Mouse (Mus musculus) CH12.LX (cell line): ENCODE measurements at regions not wholly inside any gene's neighbourhood (a gene's known extent, or its start where the extent isn't known, plus 50 kb on each side); places are given as distances from the start of the nearest gene placed in this dataset.

Experiments used
- DNase-seq: peaks from one replicate; pipeline ENCODE4 v3.0.0-alpha.2; 2013; ENCODE audit errors: extremely low read depth
- H3K27ac ChIP-seq: 2 replicates; pipeline ENCODE4 v1.5.1; 2012; ENCODE audit warnings: low read depth, mild to moderate bottlenecking, control low read depth, moderate library complexity; ENCODE audit not compliant: insufficient read depth
- H3K27me3 ChIP-seq: replicated peaks from 2 replicates; pipeline ENCODE3; 2012; ENCODE audit warnings: inconsistent platforms
- H3K36me3 ChIP-seq, 2 experiments: replicated peaks in 1 of 2; 2 replicates each; pipeline versions ENCODE3 to v1.6.1; 2012; ENCODE audit warnings: inconsistent platforms in 1 of 2, low read length in 1 of 2, mild to moderate bottlenecking in 1 of 2, mixed read lengths in 1 of 2, moderate library complexity in 1 of 2; ENCODE audit not compliant: control insufficient read depth in 1 of 2, insufficient read depth in 1 of 2
- H3K4me1 ChIP-seq, 2 experiments: 2 replicates each; pipeline ENCODE4 v1.6.1; 2012; ENCODE audit warnings: inconsistent platforms in 1 of 2, moderate library complexity in 1 of 2; ENCODE audit not compliant: insufficient read depth in 2 of 2, control insufficient read depth in 1 of 2
- H3K4me2 ChIP-seq: 2 replicates; pipeline ENCODE4 v1.6.1; 2012; ENCODE audit warnings: low read depth, mild to moderate bottlenecking, control low read depth; ENCODE audit not compliant: poor library complexity, insufficient read depth, severe bottlenecking
- H3K4me3 ChIP-seq, 3 experiments: fragments of 150-350 bp in 1 of 3; sonication (generic) in 1 of 3; replicated peaks in 1 of 3; 2 replicates each; pipeline versions ENCODE3 to v1.5.1; 2011 to 2012; ENCODE audit warnings: low read depth in 2 of 3, low read length in 2 of 3, mild to moderate bottlenecking in 2 of 3, moderate library complexity in 2 of 3, control low read depth in 1 of 3, improper control_type of control experiment in 1 of 3, inconsistent platforms in 1 of 3, mixed read lengths in 1 of 3; ENCODE audit not compliant: poor library complexity in 1 of 3
- H3K79me2 ChIP-seq: replicated peaks from 2 replicates; pipeline ENCODE4 v1.6.1; 2012; ENCODE audit warnings: mild to moderate bottlenecking, moderate library complexity; ENCODE audit not compliant: control insufficient read depth, poor library complexity, insufficient read depth, severe bottlenecking; ENCODE audit errors: extremely low read depth
- H3K9ac ChIP-seq: 2 replicates; pipeline ENCODE4 v1.6.1; 2012; ENCODE audit warnings: low read depth, mild to moderate bottlenecking, control low read depth, moderate library complexity; ENCODE audit not compliant: insufficient read depth
- H3K9me3 ChIP-seq: replicated peaks from 2 replicates; pipeline ENCODE3; 2012; ENCODE audit warnings: low read length, inconsistent platforms, mixed read lengths
- BHLHE40 ChIP-seq: IDR thresholded peaks from 2 replicates; pipeline ENCODE4 v1.6.1; 2011; ENCODE audit warnings: mild to moderate bottlenecking, low read depth, low read length, improper control_type of control experiment
- CHD2 ChIP-seq: IDR thresholded peaks from 2 replicates; pipeline ENCODE4 v1.6.1; 2011; ENCODE audit warnings: low read length, improper control_type of control experiment
- E2F4 ChIP-seq: IDR thresholded peaks from 2 replicates; pipeline ENCODE4 v1.6.1; 2011; ENCODE audit warnings: low read depth, low read length, improper control_type of control experiment; ENCODE audit not compliant: insufficient replicate concordance
- EP300 ChIP-seq: IDR thresholded peaks from 2 replicates; pipeline ENCODE4 v1.6.1; 2011; ENCODE audit warnings: low read length, improper control_type of control experiment
- ETS1 ChIP-seq: conservative IDR thresholded peaks from 2 replicates; pipeline ENCODE4 v1.6.1; 2012; ENCODE audit warnings: low read depth, mild to moderate bottlenecking, inconsistent platforms, low read length, improper control_type of control experiment, moderate library complexity
- GABPA ChIP-seq: IDR thresholded peaks from 2 replicates; pipeline ENCODE4 v1.6.1; 2012; ENCODE audit warnings: low read depth, low read length, improper control_type of control experiment, inconsistent platforms; ENCODE audit not compliant: insufficient replicate concordance
- HCFC1 ChIP-seq: IDR thresholded peaks from 2 replicates; pipeline ENCODE4 v1.6.1; 2012; ENCODE audit warnings: low read depth, mild to moderate bottlenecking, inconsistent platforms, low read length, improper control_type of control experiment
- JUN ChIP-seq: IDR thresholded peaks from 2 replicates; pipeline ENCODE4 v1.6.1; 2011; ENCODE audit warnings: low read depth, mild to moderate bottlenecking, low read length, improper control_type of control experiment, moderate library complexity; ENCODE audit not compliant: insufficient read depth
- JUND ChIP-seq: conservative IDR thresholded peaks from 2 replicates; pipeline ENCODE4 v1.6.1; 2011; ENCODE audit warnings: low read depth, low read length, improper control_type of control experiment
- MAFK ChIP-seq: IDR thresholded peaks from 2 replicates; pipeline ENCODE4 v1.6.1; 2011; ENCODE audit warnings: low read length, improper control_type of control experiment; ENCODE audit not compliant: insufficient replicate concordance
- MAZ ChIP-seq: IDR thresholded peaks from 2 replicates; pipeline ENCODE4 v1.6.1; 2012; ENCODE audit warnings: low read depth, mild to moderate bottlenecking, inconsistent platforms, low read length, improper control_type of control experiment, moderate library complexity
- MEF2A ChIP-seq: IDR thresholded peaks from 2 replicates; pipeline ENCODE4 v1.6.1; 2014; ENCODE audit warnings: low read depth, mild to moderate bottlenecking, inconsistent platforms, low read length, improper control_type of control experiment, borderline replicate concordance
- MXI1 ChIP-seq: IDR thresholded peaks from 2 replicates; pipeline ENCODE4 v1.6.1; 2011; ENCODE audit warnings: mild to moderate bottlenecking, low read depth, low read length, improper control_type of control experiment
- NELFE ChIP-seq: IDR thresholded peaks from 2 replicates; pipeline ENCODE4 v1.6.1; 2011; ENCODE audit warnings: low read depth, low read length, improper control_type of control experiment
- PAX5 ChIP-seq: IDR thresholded peaks from 2 replicates; pipeline ENCODE4 v1.6.1; 2012; ENCODE audit warnings: low read length, inconsistent platforms, mixed read lengths
- POLR2A ChIP-seq: IDR thresholded peaks from 2 replicates; pipeline ENCODE4 v1.6.1; 2011; ENCODE audit warnings: low read depth, mild to moderate bottlenecking, improper control_type of control experiment, low read length
- RCOR1 ChIP-seq: conservative IDR thresholded peaks from 2 replicates; pipeline ENCODE4 v1.6.1; 2012; ENCODE audit warnings: low read depth, mild to moderate bottlenecking, inconsistent platforms, low read length, improper control_type of control experiment
- SIN3A ChIP-seq: IDR thresholded peaks from 2 replicates; pipeline ENCODE4 v1.6.1; 2012; ENCODE audit warnings: low read length, improper control_type of control experiment, inconsistent platforms
- TBP ChIP-seq: conservative IDR thresholded peaks from 2 replicates; pipeline ENCODE4 v1.6.1; 2011; ENCODE audit warnings: low read depth, low read length, improper control_type of control experiment
- TCF12 ChIP-seq: IDR thresholded peaks from 2 replicates; pipeline ENCODE4 v1.6.1; 2014; ENCODE audit warnings: low read depth, mild to moderate bottlenecking, inconsistent platforms, low read length, improper control_type of control experiment
- ZC3H11A ChIP-seq: IDR thresholded peaks from 2 replicates; pipeline ENCODE4 v1.6.1; 2012; ENCODE audit warnings: low read depth, mild to moderate bottlenecking, inconsistent platforms, low read length, improper control_type of control experiment
- ZKSCAN1 ChIP-seq: IDR thresholded peaks from 2 replicates; pipeline ENCODE4 v1.6.1; 2012; ENCODE audit warnings: low read depth, inconsistent platforms, low read length, improper control_type of control experiment, borderline replicate concordance
- ZNF384 ChIP-seq: IDR thresholded peaks from 2 replicates; pipeline ENCODE4 v1.6.1; 2012; ENCODE audit warnings: low read depth, low read length, improper control_type of control experiment, inconsistent platforms
- dilution Hi-C: fragments of 300-500 bp; cut with MboI; formaldehyde crosslinking; loops from 2 replicates; pipeline ENCODE4 v1.14.3; 2020; ENCODE audit warnings: low sequenced_read_pairs; ENCODE audit not compliant: extremely low pct_unique_long_range_greater_than_20kb, extremely low pct_ligation_motif_present
- in situ Hi-C: fragments of 300-500 bp; cut with MboI; formaldehyde crosslinking; loops from 3 replicates; pipeline ENCODE4 v1.14.3; 2019; ENCODE audit warnings: low sequenced_read_pairs, low pct_ligation_motif_present, low pct_unique_long_range_greater_than_20kb, mixed read lengths

DNA sequence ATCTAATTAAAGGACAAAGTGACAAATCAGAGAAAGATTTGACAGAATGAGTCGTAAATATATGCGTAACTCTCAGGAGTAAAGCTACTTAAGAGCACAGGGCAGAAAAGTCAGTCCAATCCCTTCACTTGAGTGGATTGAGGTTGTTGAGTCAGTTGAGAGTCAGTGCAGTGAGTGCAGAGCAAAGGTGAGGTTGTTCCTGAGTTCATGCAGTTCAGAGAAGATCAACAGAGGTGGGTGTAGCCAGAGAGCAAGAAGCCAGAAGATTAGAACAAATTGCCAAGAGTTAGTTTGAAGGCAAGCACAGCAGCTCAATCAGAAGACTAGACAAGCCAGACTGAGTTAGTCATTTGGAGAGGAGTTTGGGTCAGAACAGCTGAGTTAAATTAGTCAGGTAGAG lies 237.4 kb upstream of the Amd2 start:
- Histone ChIP-seq H3K4me2 (no peak overlapping the region), H3K9ac (no peak overlapping the region), H3K4me1 (no peaks in the 10 kb centered on the region), H3K9me3 (no peaks in the 10 kb centered on the region), H3K27ac (no peak overlapping the region), H3K27me3 (no peaks in the 10 kb centered on the region), H3K36me3 (no peaks in the 10 kb centered on the region), H3K79me2 (no peaks in the 10 kb centered on the region), H3K4me3 (no peak overlapping the region)
- DNase-seq: no peak
- in situ Hi-C loops (no loop called here), dilution Hi-C loops (no loop called here)
- TF ChIP-seq BHLHE40 (no peak), CHD2 (no peak), TCF12 (no peak), SIN3A (no peak), MAFK (no peak), MEF2A (no peak), JUND (no peak), TBP (no peak), POLR2A (no peak), MXI1 (no peak), ZC3H11A (no peak), MAZ (no peak)

GRCm38 (mm10) chr10:35946006-35946405 lies 234.3 kb upstream of the Amd2 start:
- TF ChIP-seq MAZ (no peak), GABPA (no peak), E2F4 (no peak), TBP (no peak), RCOR1 (no peak), ZNF384 (no peak), MAFK (no peak), PAX5 (no peak), SIN3A (no peak), POLR2A (no peak), HCFC1 (no peak), ZC3H11A (no peak), ZKSCAN1 (no peak), ETS1 (no peak), JUN (no peak), CHD2 (no peak), NELFE (no peak), TCF12 (no peak), MXI1 (no peak), EP300 (no peak)
- TF ChIP-seq, all 38 proteins: peak for 0
- no peak overlapping the region for H3K4me3 ChIP-seq
- no peaks in the 10 kb centered on the region for H3K4me1 ChIP-seq
- DNase-seq: no peak
- H3K9me3 ChIP-seq: no peaks in the 10 kb centered on the region
- in situ Hi-C loops (no loop called here), dilution Hi-C loops (no loop called here)
- no peak overlapping the region for H3K9ac ChIP-seq
- no peaks in the 10 kb centered on the region for H3K27me3 ChIP-seq
- H3K36me3 ChIP-seq: no peaks in the 10 kb centered on the region
- H3K79me2 ChIP-seq: no peaks in the 10 kb centered on the region
- no peak overlapping the region for H3K4me2 ChIP-seq
- H3K27ac ChIP-seq: no peak overlapping the region
